Mouse (Mus musculus) C2C12 (cell line): ENCODE measurements around the gene Cfap61.

Source experiments
- CEBPB ChIP-seq: IDR thresholded peaks from one replicate; pipeline ENCODE4 v1.6.1; 2011; ENCODE audit warnings: low read depth, mild to moderate bottlenecking, control low read depth, moderate library complexity
- CTCF ChIP-seq: IDR thresholded peaks from one replicate; pipeline ENCODE4 v1.5.1; 2011; ENCODE audit not compliant: control insufficient read depth, insufficient read depth, insufficient read length
- FOSL1 ChIP-seq: IDR thresholded peaks from one replicate; pipeline ENCODE4 v1.8.0; 2011; ENCODE audit warnings: mild to moderate bottlenecking, low read length; ENCODE audit not compliant: poor library complexity, insufficient read depth, severe bottlenecking
- MAX ChIP-seq: IDR thresholded peaks from one replicate; pipeline ENCODE4 v1.6.1; 2011; ENCODE audit warnings: mild to moderate bottlenecking, control low read depth
- MYOD1 ChIP-seq: IDR thresholded peaks from one replicate; pipeline ENCODE4 v1.6.1; 2011; ENCODE audit warnings: low read depth; ENCODE audit not compliant: control insufficient read depth, insufficient read length
- MYOG ChIP-seq: IDR thresholded peaks from one replicate; pipeline ENCODE4 v1.6.1; 2011; ENCODE audit not compliant: control insufficient read depth, insufficient read length; ENCODE audit errors: extremely low read depth
- USF1 ChIP-seq: IDR thresholded peaks from one replicate; pipeline ENCODE4 v1.6.1; 2011; ENCODE audit warnings: low read depth, mild to moderate bottlenecking, control low read depth, moderate library complexity

DNA sequence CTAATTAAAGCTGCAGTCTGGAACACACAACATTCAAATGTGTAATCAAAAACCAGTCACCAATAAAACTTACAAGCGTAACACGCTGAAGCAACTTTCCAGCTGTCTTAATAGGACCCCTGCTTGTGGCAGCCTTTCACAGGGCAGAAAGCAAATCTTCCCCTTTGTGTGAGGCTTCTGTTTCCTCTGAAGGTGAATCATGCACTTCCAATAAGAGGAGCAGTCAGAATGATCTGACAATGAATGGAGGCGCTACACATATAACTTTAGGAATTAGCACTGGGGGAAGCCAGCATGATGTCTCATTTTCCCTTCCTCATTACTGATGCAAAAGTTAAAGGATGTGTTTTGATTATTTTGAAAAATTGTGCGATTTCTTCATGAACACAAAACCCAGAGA lies 326.6 kb downstream of the Cfap61 start:
- TF ChIP-seq CTCF (no peak), USF1 (no peak), MAX (no peak), MYOD1 (no peak), CEBPB (no peak), MYOG (no peak), FOSL1 (no peak)
